Mouse (Mus musculus): ENCODE measurements at regions not wholly inside any gene's neighbourhood (a gene's known extent, or its start where the extent isn't known, plus 50 kb on each side); places are given as distances from the start of the nearest gene placed in this dataset.

DNA sequence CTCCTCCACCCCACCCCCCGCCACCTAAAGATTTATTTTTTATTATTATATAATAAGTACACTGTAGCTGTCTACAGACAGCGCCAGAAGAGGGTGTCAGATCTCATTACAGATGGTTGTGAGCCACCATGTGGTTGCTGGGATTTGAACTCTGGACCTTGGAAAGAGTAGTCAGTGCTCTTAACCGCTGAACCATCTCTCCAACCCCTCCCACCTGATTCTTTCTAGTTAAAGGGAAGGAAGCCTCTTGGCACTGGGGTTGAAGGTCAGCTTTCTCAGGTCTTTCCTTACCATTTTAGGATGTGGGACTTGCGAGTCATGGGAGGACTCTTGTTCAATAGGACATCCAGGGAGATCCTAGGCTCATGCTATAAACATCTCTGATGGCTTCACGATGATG, 54.7 kb downstream of the Hes1 start:
- DNase-seq (no peak), ATAC-seq (ENCODE audit: low FRiP score, low TSS enrichment) (no peak)
- Histone ChIP-seq H3K4me2 (ENCODE audit: low read length) (no peak overlapping the region), H3K4me3 (replicated peaks; ENCODE audit: low read depth, low read length) (no peak overlapping the region), H3K9ac (replicated peaks; ENCODE audit: low read length) (no peak overlapping the region), H3K4me1 (ENCODE audit: control insufficient read depth, insufficient read depth, low read length) (peaks cover 13% of the 10 kb centered on the region), H3K27me3 (ENCODE audit: control insufficient read depth, insufficient read depth, low read length) (peaks cover 42% of the 10 kb centered on the region), H3K36me3 (ENCODE audit: control insufficient read depth, insufficient read depth, low read length) (no peaks in the 10 kb centered on the region), H3K27ac (replicated peaks; ENCODE audit: low read depth, low read length) (no peak overlapping the region), H3K9me3 (ENCODE audit: control insufficient read depth, low read length) (no peaks in the 10 kb centered on the region)
- 87% methylated on average over 5 of the region's 5 CpGs for WGBS

GRCm38 (mm10) chr16:30120330-30121265, 56.4 kb downstream of the Hes1 start:
- peak; percentile 34; the same call in 1 of the 2 replicates for ATAC-seq (ENCODE audit: low FRiP score, low TSS enrichment)

GRCm38 (mm10) chr16:30121596-30121995, 57.4 kb downstream of the Hes1 start:
- DNase-seq (no peak), ATAC-seq (ENCODE audit: low FRiP score, low TSS enrichment) (no peak)
- peaks cover 52% of the 10 kb centered on the region for H3K27me3 ChIP-seq (ENCODE audit: control insufficient read depth, insufficient read depth, low read length)
- no peaks in the 10 kb centered on the region for H3K36me3 ChIP-seq (ENCODE audit: control insufficient read depth, insufficient read depth, low read length)
- H3K9ac ChIP-seq (replicated peaks; ENCODE audit: low read length) = no peak overlapping the region
- H3K4me3 ChIP-seq (replicated peaks; ENCODE audit: low read depth, low read length) = no peak overlapping the region
- no peaks in the 10 kb centered on the region for H3K9me3 ChIP-seq (ENCODE audit: control insufficient read depth, low read length)
- H3K4me1 ChIP-seq (ENCODE audit: control insufficient read depth, insufficient read depth, low read length) = peaks cover 13% of the 10 kb centered on the region
- 28% methylated on average over 6 of the region's 6 CpGs for WGBS
- no peak overlapping the region for H3K4me2 ChIP-seq (ENCODE audit: low read length)
- no peak overlapping the region for H3K27ac ChIP-seq (replicated peaks; ENCODE audit: low read depth, low read length)

More at GRCm38 (mm10) chr16:30120330-30121265, 56.4 kb downstream of the Hes1 start:
- peaks cover 52% of the 10 kb centered on the region for H3K27me3 ChIP-seq (ENCODE audit: control insufficient read depth, insufficient read depth, low read length)
- 1% methylated on average over 30 of the region's 30 CpGs for WGBS
- peak overlapping the region; percentile 31; the same call in 1 of the 2 replicates for H3K9ac ChIP-seq (replicated peaks; ENCODE audit: low read length)
- peaks cover 13% of the 10 kb centered on the region for H3K4me1 ChIP-seq (ENCODE audit: control insufficient read depth, insufficient read depth, low read length)
- no peaks in the 10 kb centered on the region for H3K9me3 ChIP-seq (ENCODE audit: control insufficient read depth, low read length)
- peak; percentile 71 for DNase-seq
- H3K4me3 ChIP-seq (replicated peaks; ENCODE audit: low read depth, low read length) = 0 out of 2 replicates have a peak overlapping the region, but pooled peaks have one; percentile 9
- peak overlapping the region; percentile 38 for H3K4me2 ChIP-seq (ENCODE audit: low read length)
- no peaks in the 10 kb centered on the region for H3K36me3 ChIP-seq (ENCODE audit: control insufficient read depth, insufficient read depth, low read length)
- H3K27ac ChIP-seq (replicated peaks; ENCODE audit: low read depth, low read length) = no peak overlapping the region

DNA sequence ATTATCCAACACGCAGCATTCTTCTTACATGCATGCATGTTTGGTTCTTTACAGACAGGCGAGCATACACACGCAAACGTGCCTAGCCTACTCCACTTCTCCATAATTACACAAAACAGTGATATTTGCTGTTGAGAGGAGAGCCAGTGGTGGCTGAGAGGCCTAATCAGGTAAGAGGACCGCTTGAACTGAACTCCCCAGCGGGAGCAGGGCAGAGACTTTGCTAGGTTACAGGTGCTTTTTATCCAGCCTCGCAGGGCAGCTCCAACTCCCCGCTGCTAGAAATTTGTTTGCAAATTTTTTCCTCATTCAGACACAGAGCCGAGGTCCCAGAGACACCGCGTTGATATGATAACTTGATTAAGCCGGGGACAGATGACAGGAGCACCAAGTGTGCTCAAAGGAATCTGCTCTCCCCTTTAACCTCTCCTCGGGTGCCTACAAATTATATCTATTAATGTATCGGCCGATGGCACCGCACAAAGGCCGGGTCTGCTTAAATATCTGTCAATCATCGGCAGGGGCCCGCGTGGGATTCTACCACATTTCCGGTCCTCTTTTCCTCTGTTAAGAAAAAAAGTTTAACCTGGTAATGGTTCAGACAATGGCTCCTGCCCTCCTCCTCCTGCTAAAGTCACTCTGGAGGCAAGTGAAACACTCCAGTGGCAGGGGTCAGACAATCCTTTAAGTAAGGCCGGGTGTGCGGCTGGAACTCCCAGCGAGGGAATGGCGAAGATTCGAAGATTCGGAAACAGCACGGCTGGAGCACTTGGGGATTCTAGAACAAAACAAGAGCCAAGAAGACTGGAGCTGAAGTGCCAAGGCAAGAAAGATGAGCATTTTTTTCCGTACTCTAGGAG, 58.3 kb downstream of the Hes1 start:
- H3K4me2 ChIP-seq (ENCODE audit: low read length) = no peak overlapping the region
- no peak for ATAC-seq (ENCODE audit: low FRiP score, low TSS enrichment)
- no peaks in the 10 kb centered on the region for H3K36me3 ChIP-seq (ENCODE audit: control insufficient read depth, insufficient read depth, low read length)
- peaks cover 61% of the 10 kb centered on the region for H3K27me3 ChIP-seq (ENCODE audit: control insufficient read depth, insufficient read depth, low read length)
- H3K9ac ChIP-seq (replicated peaks; ENCODE audit: low read length) = no peak overlapping the region
- peaks cover 13% of the 10 kb centered on the region for H3K4me1 ChIP-seq (ENCODE audit: control insufficient read depth, insufficient read depth, low read length)
- no peaks in the 10 kb centered on the region for H3K9me3 ChIP-seq (ENCODE audit: control insufficient read depth, low read length)
- H3K27ac ChIP-seq (replicated peaks; ENCODE audit: low read depth, low read length) = no peak overlapping the region
- peak; percentile 32 for DNase-seq
- no peak overlapping the region for H3K4me3 ChIP-seq (replicated peaks; ENCODE audit: low read depth, low read length)
- 10% methylated on average over 29 of the region's 29 CpGs for WGBS

GRCm38 (mm10) chr16:30127015-30127414, 62.8 kb downstream of the Hes1 start:
- 92% methylated on average over 10 of the region's 10 CpGs for WGBS
- peaks cover 71% of the 10 kb centered on the region for H3K27me3 ChIP-seq (ENCODE audit: control insufficient read depth, insufficient read depth, low read length)

GRCm38 (mm10) chr16:30128787-30129186, 64.6 kb downstream of the Hes1 start:
- Histone ChIP-seq H3K9me3 (ENCODE audit: control insufficient read depth, low read length) (no peaks in the 10 kb centered on the region), H3K4me2 (ENCODE audit: low read length) (no peak overlapping the region), H3K27ac (replicated peaks; ENCODE audit: low read depth, low read length) (no peak overlapping the region), H3K4me1 (ENCODE audit: control insufficient read depth, insufficient read depth, low read length) (peaks cover 14% of the 10 kb centered on the region), H3K27me3 (ENCODE audit: control insufficient read depth, insufficient read depth, low read length) (peaks cover 63% of the 10 kb centered on the region), H3K9ac (replicated peaks; ENCODE audit: low read length) (no peak overlapping the region), H3K36me3 (ENCODE audit: control insufficient read depth, insufficient read depth, low read length) (no peaks in the 10 kb centered on the region), H3K4me3 (replicated peaks; ENCODE audit: low read depth, low read length) (no peak overlapping the region)
- 72% methylated on average over 8 of the region's 8 CpGs for WGBS
- no peak for DNase-seq
- no peak for ATAC-seq (ENCODE audit: low FRiP score, low TSS enrichment)

More at GRCm38 (mm10) chr16:30127015-30127414, 62.8 kb downstream of the Hes1 start:
- ATAC-seq (ENCODE audit: low FRiP score, low TSS enrichment) (no peak), DNase-seq (no peak)
- H3K36me3 ChIP-seq (ENCODE audit: control insufficient read depth, insufficient read depth, low read length) = no peaks in the 10 kb centered on the region
- H3K4me2 ChIP-seq (ENCODE audit: low read length) = no peak overlapping the region
- no peak overlapping the region for H3K4me3 ChIP-seq (replicated peaks; ENCODE audit: low read depth, low read length)
- H3K9me3 ChIP-seq (ENCODE audit: control insufficient read depth, low read length) = no peaks in the 10 kb centered on the region
- H3K27ac ChIP-seq (replicated peaks; ENCODE audit: low read depth, low read length) = no peak overlapping the region
- H3K9ac ChIP-seq (replicated peaks; ENCODE audit: low read length) = no peak overlapping the region
- H3K4me1 ChIP-seq (ENCODE audit: control insufficient read depth, insufficient read depth, low read length) = peaks cover 16% of the 10 kb centered on the region

DNA sequence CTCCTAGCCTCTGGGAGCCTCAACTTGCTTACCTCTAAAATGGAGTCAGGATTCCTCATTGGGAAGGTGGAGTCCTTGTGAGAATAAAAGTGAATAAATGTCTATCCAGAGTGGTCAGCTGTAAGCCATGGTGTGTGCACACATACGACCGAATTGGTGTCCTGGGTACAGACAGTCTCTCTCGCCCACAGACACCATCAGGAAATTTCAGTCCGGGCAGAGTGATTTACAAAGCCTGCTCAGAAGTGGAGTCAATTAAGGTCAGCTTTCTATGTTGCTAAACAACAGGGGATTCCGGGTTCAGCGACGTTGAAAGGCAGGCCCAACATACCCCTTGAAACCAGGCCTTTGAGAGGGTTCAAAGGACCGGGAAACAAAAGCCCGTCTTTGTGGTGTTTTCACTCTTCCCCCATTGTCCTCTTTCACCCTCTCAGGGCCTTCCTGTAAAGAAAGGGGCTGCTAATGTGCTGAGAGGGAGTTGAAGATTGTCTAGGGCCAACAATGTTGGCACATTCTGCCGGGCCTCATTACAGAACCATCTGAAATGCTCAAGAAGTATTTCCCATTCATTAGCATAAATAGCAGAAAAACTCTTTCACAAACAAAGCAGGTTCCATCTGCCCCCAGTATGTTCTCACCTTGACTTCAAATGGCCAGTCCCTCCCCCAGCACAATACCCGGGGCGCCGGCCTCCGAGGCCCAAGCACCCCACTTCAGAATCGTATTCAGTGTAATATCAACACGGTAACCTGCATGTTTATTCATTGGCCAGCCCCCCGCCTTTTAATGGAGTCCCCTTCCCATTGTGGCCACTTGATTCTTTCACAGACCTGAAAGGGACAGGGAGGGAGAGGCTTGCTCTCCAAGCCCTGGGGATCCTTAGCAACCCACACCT, 65.3 kb downstream of the Hes1 start:
- H3K27ac ChIP-seq (replicated peaks; ENCODE audit: low read depth, low read length) = no peak overlapping the region
- no peaks in the 10 kb centered on the region for H3K36me3 ChIP-seq (ENCODE audit: control insufficient read depth, insufficient read depth, low read length)
- DNase-seq (peak; percentile 57), ATAC-seq (ENCODE audit: low FRiP score, low TSS enrichment) (peak; percentile 66)
- H3K27me3 ChIP-seq (ENCODE audit: control insufficient read depth, insufficient read depth, low read length) = peaks cover 65% of the 10 kb centered on the region
- no peak overlapping the region for H3K4me2 ChIP-seq (ENCODE audit: low read length)
- WGBS = 6% methylated on average over 17 of the region's 17 CpGs
- no peak overlapping the region for H3K4me3 ChIP-seq (replicated peaks; ENCODE audit: low read depth, low read length)
- H3K9ac ChIP-seq (replicated peaks; ENCODE audit: low read length) = no peak overlapping the region
- H3K9me3 ChIP-seq (ENCODE audit: control insufficient read depth, low read length) = no peaks in the 10 kb centered on the region
- peaks cover 14% of the 10 kb centered on the region for H3K4me1 ChIP-seq (ENCODE audit: control insufficient read depth, insufficient read depth, low read length)

DNA sequence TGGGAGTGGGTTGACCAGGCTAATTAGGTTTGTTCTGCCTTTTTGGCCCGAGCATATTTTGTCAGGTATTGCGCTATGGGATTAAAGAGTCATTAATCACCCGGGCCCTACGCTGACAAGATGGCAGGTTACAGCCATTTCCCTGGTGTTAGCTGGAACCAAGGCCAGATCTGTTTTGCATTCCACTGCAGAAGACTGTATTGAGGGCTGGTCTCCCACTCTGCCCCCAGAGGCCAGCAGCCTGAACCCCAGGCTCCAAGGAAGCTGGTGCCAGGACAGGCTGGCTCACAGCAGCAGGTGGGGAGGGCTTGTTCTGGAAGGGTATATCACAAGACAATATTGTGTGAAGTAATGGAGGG, 65.9 kb downstream of the Hes1 start:
- H3K4me1 ChIP-seq (ENCODE audit: control insufficient read depth, insufficient read depth, low read length) = peaks cover 14% of the 10 kb centered on the region
- H3K4me2 ChIP-seq (ENCODE audit: low read length) = no peak overlapping the region
- peak; percentile 67; the same call in 1 of the 2 replicates for ATAC-seq (ENCODE audit: low FRiP score, low TSS enrichment)
- H3K9ac ChIP-seq (replicated peaks; ENCODE audit: low read length) = no peak overlapping the region
- no peak overlapping the region for H3K27ac ChIP-seq (replicated peaks; ENCODE audit: low read depth, low read length)
- H3K27me3 ChIP-seq (ENCODE audit: control insufficient read depth, insufficient read depth, low read length) = peaks cover 64% of the 10 kb centered on the region
- peak; percentile 37 for DNase-seq
- 10% methylated on average over 4 of the region's 4 CpGs for WGBS
- no peak overlapping the region for H3K4me3 ChIP-seq (replicated peaks; ENCODE audit: low read depth, low read length)
- H3K36me3 ChIP-seq (ENCODE audit: control insufficient read depth, insufficient read depth, low read length) = no peaks in the 10 kb centered on the region
- H3K9me3 ChIP-seq (ENCODE audit: control insufficient read depth, low read length) = no peaks in the 10 kb centered on the region

Measured in midbrain, embryonic 14.5 days (tissue).